Mouse (Mus musculus) heart, postnatal 10 days (tissue): ENCODE results near the gene Kctd5. TPM values are rescaled to one million over a fixed set of nuclear protein-coding genes. Genes with fewer than 3 reads are reported as not detected.

Experiments
- microRNA-seq, 2 experiments: library from miRNA; unstranded; fragments of <30 nt; microRNA quantifications; one replicate each; pipeline ENCODE4 v1.2.0; 2022
- total RNA-seq, 2 experiments: library from RNA; stranded (reverse); gene quantifications; 2 replicates each; pipeline ENCODE4 v1.2.3; 2021

Gene Kctd5
- total RNA-seq, 2 experiments from 2014 or later: 19.5 to 20.8 TPM

Small RNAs within 50 kb of the gene (microRNA-seq; reads per million reads assigned to microRNA genes)
- 0 reads per million in 2 experiments for gene Gm27700

Other genes with a start within 250 kb of the Kctd5 start
- 100 to 1,000 TPM; 379 to 407 TPM for gene Elob, start 244.3 kb downstream of the Kctd5 start, total RNA-seq
- not detected for gene Prss33, start 237.4 kb downstream of the Kctd5 start, total RNA-seq
- not detected for gene Prss32, start 229.6 kb downstream of the Kctd5 start, total RNA-seq
- not detected for gene Prss41, start 229.3 kb downstream of the Kctd5 start, total RNA-seq
- gene Prss21, start 205.4 kb downstream of the Kctd5 start, total RNA-seq: not detected
- gene Dcpp1, start 192.6 kb downstream of the Kctd5 start, total RNA-seq: not detected
- gene Dcpp2, start 192.6 kb downstream of the Kctd5 start, total RNA-seq: not detected
- gene Dcpp3, start 156.0 kb downstream of the Kctd5 start, total RNA-seq: not detected
- not detected for gene Sbp, start 131.8 kb downstream of the Kctd5 start, total RNA-seq
- not detected for gene Sbpl, start 118.2 kb downstream of the Kctd5 start, total RNA-seq
- not detected for gene Prss30, start 92.9 kb downstream of the Kctd5 start, total RNA-seq
- gene Prss22, start 75.4 kb downstream of the Kctd5 start, total RNA-seq: not detected
- gene Prss27, start 35.3 kb downstream of the Kctd5 start, total RNA-seq: not detected
- gene Pdpk1, start 77.4 kb upstream of the Kctd5 start, total RNA-seq: 10 to 100 TPM; 49.4 to 52.9 TPM
- 10 to 100 TPM; 20.7 to 22.8 TPM for gene Amdhd2, start 90.3 kb upstream of the Kctd5 start, total RNA-seq
- gene Atp6v0c, start 96.2 kb upstream of the Kctd5 start, total RNA-seq: 100 to 1,000 TPM; 275 to 284 TPM
- gene Tbc1d24, start 132.1 kb upstream of the Kctd5 start, total RNA-seq: 10 to 100 TPM in 1 of 2 experiments, 1 to 10 TPM in 1; 8.4 to 11.0 TPM
- 1 to 10 TPM; 1.6 to 1.7 TPM for gene Ntn3, start 136.0 kb upstream of the Kctd5 start, total RNA-seq
- 1 to 10 TPM; 3.5 to 5.0 TPM for gene Tedc2, start 147.4 kb upstream of the Kctd5 start, total RNA-seq
- gene Ccnf, start 178.0 kb upstream of the Kctd5 start, total RNA-seq: 1 to 10 TPM; 6.9 to 7.7 TPM